Mouse (Mus musculus) cerebellum, adult (tissue): ENCODE data around the gene Pank4.

Source experiments
- ATAC-seq: cut with Nextera tagmentation; 2 replicates; pipeline ENCODE4 v1.9.2; 2017; ENCODE audit warnings: mild to moderate bottlenecking, moderate library complexity, mixed read lengths; ENCODE audit not compliant: insufficient number of reproducible peaks, low FRiP score, low TSS enrichment

The Pank4 gene

DNA sequence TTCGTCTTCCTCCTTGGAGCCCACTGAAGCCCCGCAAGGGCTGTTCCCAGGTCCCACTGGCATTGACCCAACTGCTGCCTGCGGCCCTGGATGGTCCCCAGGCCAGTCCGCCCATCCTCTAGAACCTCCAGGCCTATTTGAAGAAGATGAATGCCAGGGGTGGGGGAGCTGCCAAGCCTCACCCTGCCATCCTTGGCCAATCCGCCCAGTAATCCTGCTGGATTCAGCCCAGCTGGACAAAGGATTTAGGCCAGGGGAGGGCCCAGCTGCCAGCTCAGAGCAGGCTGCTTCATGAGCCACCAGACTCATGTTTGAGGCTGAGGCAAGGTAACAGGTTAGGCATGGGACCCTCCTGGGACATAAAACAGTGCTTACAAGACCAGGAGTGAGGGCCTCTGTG, 46.9 kb downstream of the Pank4 start:
- peak; percentile 22; the same call in 1 of the 2 replicates for ATAC-seq

DNA sequence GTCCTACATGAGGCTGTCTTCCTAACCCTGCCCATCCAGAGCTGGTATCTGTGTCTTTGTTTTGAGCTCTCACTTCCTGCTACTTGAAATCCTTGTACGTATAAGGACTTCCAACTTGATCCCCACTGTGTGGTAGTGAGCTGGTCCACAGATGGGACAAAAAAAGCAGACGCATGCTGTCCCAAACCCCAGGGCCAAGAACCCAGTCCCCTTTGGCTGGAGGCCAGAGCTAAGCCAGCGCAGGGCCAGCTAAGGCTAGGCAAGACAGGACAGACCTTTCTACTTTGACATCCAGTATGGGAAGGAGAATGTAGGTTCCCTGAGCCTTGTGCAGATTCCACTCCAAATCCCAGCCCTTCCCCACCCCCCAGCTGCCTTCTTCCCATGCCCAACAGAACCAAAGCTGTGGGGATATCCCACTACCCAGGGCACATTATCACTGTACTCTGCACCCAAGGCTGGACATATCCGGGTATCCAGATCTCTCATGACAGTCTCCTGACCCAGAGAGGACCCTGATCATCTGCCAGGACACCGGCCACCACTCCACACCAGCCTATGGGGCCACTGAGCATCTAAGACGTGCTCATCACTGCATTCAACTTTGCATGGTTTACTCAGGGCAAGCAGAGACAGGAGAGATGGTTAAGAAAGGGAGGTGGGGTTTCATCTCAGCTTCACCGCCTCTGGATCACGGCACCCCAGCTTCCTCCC, 47.5 kb downstream of the Pank4 start:
- ATAC-seq, result no peak

DNA sequence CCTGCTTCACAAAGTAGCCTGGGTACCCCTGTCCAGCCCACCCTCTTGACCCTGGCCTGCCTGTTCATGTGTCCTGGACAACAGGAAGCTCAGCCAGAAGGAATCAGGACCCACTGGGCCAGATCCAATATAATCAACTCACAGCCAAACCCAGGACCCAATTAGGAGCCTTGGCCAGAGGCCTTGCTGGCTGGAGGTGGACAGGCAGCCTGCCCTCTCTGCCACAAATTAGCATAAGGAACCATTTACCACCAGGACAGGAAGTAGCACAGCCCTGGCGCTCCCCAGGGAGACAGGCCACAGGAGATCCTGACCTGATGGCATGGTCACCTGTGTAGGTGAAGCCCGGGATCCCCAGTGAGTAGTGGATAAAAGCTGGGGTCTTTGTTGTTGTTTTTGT, 48.2 kb downstream of the Pank4 start:
- ATAC-seq, result no peak

DNA sequence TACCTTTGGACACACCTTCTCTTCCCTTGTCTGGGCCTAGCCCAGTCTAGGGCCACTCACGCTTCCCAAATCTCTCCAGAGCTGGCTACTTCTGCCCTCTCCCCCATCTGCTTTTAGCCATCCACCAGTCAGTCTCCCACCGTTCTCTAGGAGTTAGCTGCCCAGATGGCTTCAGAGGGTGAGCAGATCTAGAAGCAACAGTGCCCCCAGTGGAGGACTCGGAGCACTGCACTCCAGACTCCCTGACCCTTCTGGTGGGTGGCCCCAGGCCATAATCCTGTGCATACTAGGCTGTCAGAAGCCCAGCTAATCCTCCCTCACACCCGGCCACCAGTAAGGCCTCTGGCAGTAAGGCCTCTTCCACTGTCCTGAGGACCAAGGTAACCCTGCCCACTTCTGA, 48.9 kb downstream of the Pank4 start:
- ATAC-seq, result peak; percentile 38; the same call in 1 of the 2 replicates

DNA sequence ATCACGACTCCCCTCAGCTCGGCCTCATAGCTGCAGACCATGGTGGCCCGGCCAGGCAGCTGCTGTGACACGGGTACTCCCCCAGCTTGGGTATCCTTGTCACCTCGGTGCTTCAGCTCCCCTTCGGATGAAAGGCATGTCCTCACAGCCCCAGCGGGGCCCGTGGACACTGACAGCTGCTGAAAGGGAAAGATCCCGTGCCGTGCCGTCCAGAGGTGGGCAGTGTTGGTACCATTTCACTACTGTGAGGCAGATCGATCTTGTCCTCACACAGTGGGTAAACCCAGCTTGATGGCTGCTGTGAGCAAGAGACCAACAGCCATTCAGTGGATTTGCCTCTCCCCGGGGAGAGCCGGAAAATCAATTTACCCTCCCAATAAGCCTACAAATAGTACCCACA, 50.3 kb downstream of the Pank4 start:
- ATAC-seq, result no peak

DNA sequence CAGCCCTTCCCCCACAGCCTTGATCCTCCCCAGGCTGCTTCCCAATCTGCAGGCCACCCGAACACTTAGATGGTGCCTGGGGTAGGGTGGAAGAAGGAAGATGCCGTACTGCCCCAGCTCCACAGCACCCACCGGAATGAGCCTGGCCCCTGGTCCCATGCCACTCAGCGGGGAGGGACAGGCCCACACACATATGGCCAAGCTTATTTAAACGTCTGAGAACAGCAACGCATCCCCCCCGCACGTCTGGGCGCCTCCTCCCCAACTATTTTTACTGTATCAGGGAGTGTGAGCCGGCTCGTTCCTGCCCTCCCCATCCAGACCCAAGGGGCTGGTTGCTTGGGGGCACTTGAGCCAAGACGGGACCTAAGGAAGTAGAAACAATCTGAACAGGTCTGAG, 50.9 kb downstream of the Pank4 start:
- ATAC-seq, result no peak

DNA sequence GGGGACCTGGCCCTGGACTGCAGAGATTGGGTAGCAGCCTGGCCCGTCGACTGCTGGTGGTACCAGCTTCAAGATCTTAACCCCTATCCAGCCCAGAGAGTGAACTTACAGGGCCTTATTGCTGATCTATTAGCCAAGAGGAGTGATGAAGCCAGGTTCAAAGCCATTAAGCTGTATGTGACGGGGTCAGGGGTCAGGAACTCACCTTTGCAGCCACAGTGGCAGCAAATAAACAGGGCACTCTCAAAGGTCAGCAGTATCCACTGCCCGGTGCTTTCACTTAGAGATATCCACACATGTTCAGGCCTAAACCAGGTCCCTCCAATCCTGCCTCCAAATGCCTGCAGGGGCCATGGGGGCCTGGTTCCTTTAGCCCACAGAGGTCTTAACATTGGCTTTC, 51.6 kb downstream of the Pank4 start:
- ATAC-seq, result no peak

DNA sequence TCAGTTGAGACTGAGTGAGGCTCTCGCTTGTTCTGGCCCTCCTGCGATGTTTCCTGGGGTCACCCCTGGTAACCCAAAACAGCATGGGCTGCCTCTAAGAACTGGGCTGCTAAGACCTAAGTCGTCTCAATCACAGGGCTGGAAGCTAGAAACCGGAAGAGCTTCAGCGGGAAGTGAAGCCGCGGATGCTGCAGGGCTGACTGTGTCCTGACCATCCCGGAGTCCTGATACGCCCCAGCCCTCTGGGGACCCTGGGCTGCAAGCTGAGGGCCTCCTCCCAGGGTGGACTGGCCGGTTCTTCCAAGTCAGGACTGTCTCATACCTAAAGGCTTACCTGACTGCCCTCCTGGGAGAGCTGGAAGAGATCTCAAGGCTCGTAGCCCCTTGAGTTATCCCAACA, 52.9 kb downstream of the Pank4 start:
- no peak for ATAC-seq

DNA sequence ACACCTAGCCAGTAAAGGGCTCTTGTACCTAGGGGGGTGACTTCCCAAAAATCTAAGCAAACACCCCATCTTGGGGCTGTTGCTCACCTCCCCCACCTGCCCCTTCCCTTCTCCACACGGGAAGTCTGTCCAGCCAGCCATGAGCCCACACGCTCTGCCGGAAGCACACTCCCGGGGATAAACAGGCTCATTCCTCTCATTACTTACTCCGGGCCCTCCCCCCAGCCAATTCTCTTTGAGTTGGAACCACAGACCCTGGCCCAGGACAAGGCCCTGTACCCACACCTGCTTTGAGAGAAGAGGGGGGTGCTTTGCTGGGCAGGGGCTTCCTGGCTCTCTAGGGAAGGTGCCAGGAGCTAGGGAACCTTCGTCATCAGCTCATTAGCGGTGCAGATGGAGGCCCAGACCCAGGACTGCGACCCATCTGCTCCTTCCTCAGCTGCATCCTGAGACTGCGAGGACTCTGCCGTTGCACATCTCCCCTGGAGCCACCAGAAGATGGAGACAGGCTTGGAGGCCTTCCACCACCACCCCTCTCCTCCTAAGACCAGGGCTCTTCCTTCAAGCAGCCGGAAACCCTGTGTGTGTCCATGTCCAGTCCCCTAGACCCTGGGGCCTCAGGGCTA, 53.4 kb downstream of the Pank4 start:
- no peak for ATAC-seq

DNA sequence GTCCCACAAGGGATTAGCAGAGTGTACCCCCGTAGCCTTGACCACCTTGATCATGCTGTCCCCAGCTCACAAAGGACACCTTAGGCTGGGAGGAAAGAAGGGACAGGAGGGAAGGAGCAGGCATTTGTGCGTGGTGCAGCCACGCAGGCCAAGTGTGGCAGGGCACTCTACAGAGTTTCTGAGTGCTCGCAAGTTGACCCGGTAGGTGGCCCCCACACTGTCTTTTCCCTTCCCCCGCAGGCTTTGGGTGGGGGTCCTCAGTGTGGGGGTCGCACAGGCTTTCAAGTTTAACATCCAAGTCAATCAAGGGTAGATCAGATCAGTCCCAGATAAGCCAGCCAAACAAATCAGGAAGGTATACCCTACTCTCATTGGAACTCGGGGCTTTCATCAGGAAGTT, 54.1 kb downstream of the Pank4 start:
- ATAC-seq, result no peak

DNA sequence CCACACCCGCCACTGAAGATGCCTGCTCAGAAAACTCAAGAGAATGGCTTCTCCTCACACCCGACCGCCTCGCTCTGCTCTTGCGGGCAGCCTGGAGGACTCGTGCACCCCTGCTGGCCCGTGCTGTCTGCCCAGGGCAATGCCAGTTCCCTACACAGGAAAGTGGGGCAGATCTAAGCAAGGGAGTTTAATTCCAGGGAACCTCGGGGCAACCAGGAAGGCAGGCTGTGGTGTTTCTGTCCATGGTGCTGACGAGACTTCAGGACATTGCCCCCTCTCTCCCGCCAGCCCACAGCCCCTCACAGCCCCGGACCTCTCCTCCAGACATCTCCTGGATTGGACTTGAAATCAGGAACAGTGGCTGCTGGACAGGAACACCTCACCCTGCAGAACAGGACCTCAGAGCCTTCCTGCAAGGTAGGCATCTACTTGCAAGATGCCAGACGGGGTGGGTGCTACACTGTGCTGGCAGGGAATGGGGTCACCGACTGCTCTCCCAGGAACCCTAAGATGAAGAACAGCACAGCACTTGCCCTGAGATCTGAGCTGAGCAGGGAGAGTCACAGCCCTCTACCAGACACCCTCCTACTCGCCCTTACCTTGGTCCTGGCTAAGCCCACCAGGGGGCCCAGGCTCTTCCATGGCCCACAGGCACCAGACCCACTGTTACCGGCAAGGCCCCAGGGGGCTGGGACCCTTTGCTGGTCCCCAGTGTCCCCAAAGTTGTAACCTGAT, 54.8 kb downstream of the Pank4 start:
- ATAC-seq, result peak; percentile 49; the same call in 1 of the 2 replicates

DNA sequence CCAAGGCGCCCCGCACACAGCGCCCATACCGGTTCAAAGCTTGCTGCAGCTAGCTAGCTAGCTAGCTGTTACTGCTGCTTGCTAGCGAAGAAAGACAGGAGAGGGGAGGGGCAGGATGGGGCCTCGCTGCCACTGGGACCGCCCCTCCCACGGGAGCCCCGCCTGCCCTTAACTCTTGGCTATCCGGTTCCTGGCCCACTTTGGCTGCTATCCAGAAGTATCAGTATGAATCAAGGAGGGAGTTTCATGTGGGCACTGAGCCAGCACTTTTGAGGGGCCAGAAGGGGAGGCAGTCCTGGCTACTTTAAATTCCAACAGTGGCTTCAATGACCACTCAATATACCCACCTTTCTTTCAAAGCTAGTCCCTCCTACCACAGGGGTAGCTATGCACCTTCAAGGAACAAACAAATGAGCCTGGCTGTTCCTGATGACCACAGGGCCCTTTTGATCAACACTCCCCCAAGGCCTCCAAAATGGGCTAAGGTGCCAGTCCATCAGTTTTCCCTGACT, 55.5 kb downstream of the Pank4 start:
- peak; percentile 32; the same call in 1 of the 2 replicates for ATAC-seq

DNA sequence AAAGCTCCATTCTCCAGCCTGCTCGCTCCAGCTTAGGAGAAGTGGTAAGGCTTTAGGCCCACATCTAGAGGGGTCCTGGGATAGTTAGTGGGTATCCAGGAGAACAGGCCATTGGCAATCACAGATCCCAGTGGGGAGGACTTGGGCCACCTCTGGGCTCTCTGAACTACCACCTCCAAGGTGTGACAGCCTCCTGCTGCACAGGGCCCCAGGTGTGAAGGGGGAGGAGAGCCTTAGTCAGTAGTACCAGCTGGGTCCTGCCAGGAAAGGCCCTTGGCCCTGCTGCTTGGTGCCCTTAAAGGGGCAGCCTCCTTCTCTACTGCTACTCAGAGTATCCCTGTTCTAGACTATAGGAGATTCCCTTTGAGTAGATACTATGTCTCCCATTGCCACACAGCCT, 56.2 kb downstream of the Pank4 start:
- ATAC-seq, result no peak

DNA sequence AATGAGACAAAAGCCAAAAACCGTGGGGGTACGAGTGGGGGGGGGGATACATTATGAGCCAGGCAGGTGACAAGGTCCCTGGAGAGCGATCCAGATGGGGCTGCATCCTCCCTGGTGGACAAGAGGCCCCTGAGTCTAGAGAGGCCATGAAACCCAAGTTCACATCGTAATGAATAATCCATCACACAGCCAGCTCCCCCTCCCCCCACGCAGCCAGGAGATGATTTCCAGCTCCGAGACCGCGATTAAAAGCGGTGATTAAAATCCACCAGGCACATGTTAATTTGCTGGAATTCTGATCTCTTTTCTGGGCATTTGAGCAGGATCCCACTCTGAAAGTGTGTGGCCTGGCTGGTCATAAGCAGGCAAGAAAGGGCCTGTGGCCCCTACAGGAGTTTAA, 56.9 kb downstream of the Pank4 start:
- ATAC-seq, result no peak

DNA sequence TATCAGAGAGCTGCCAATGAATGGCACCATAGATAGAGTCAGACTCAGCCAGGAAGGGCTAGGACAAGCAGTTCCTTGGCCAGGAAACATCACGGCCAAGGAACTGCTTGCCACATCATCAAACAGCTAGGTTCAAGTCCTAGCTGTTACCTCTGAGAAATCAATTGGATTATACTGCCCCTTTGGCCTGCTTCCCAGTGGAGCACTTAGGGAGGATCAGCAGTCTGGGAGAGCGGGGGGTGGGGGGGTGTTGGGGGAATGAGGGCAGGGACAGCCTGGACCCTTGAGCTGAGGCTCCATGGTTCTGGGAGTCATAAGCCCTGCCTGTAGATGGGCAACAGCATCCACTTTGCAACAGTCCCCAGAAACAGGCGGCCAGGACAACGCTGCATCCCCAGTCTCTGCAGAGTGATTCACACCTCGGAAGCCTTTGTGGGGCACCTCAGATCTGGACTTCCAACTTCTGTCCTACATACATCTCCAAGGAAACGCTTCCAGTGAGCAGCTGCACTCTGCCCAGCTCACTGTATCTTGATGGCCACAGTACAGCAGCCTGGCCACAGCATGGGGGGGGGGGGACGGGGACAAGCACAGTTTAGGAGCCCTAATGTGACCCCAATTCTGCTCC, 58.4 kb downstream of the Pank4 start:
- ATAC-seq, result no peak

DNA sequence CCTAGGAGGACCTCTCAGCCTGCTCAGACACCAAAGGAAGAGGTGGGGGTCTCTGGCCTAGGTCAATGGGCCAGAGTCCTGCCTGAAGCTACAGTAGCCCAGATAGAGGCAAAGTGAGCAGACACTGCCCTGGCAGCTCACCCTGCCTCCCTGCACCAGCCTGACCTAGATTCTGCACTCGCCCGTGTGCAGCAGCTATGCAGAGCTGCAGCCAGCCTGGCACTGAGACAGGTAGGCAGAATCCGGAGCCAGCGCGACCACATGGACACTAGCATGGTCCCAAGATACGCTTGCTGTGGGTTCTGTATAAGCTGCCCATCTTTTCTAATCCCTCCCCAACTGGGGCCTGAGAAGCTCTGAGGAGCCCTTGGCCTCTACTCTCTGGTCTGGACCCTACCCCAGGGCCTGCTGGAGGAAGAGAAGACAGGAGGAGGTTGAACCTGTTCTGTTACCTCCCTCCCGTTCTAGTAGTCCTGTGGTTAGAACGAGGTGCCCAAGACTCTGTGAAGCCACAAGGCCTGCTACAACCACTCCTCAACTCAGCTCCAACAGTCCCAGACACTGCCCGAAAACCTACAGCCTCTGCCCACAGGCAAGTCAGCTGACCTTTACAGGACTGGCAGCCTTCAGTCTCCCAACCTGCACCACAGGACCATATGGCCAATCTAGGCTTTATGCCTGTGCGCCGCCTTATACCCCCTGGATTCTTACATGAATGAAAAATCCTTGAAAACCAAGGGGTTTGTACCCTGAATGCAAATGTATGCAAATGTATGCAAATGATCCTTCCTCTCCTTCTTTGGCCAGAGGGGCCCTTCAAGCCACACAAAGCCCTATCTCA, 60.5 kb downstream of the Pank4 start:
- peak; percentile 77 for ATAC-seq
